Mouse (Mus musculus) urinary bladder, postnatal 14 days (tissue): Measurements from ENCODE around the gene Slc8a2.

ENCODE experiments used
- DNase-seq: peaks from one replicate; pipeline ENCODE4 v3.0.0; 2021; ENCODE audit warnings: low spot score

Gene Slc8a2

DNA sequence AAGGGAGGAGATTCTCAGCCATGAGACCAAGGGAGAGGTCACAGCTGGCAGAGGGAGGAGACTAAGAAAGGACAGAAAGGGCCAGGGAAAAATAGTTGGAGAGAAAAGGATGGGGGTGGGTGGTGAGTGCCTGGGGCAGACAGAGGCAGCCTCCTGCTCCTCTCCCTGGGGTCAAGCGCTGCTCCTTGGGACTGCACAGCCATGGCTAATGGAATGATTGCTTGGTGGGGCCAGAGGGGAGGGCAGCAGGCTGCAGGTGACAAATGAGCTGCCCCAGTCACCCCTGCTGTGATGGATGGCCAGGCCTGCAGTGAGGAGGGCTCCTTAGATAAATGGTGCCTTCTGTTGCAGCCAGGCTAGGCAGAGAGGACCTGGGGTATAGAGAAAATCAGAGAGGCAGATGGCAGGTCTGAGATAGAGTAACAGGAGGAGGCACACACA is 42.5 kb downstream of the Slc8a2 start:
- DNase-seq: no peak

DNA sequence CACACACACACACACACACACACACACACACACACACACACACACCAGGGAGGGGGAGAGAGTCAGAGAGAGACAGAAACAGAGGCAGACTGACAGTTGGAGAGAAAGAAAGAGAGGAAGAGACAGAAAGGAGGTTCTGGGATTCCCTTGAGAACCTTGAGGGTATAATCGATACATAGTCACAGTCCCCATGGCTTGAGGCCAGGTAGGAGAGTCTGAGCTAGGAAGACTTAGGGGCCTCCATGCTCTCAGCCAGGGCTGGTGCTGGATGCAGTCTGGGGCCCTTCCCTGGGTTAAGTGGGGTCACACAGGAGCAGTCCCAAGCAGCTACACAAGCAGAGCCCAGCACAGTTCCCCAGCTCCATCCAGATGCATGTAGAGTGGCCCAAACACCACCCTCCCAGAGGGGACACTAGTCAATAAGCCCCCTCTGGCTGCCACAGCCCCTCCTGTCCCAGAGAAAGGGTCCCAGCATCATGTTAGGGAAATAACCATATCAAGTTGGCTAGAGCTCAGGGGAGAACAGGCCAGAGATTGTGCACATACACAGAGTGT is 43.0 kb downstream of the Slc8a2 start:
- DNase-seq: no peak

DNA sequence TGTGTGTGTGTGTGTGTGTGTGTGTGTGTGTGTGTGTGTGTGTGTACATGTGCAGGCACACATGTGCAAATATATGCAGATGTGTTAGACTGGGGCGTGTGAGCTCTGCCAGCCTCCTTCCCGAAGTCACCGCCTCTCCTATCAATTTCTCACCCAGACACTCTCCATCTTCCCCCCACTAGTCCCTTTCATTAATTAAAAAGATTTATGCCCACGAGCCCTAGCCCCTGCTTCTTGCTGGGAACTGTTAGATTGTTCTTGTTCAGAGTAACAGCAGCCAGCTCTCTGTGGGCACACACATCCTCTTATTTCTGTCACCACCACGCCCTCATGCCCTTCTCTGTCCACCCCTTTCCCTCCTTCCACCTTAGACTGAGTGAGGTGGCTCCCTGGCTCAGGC is 43.5 kb downstream of the Slc8a2 start:
- DNase-seq: no peak

DNA sequence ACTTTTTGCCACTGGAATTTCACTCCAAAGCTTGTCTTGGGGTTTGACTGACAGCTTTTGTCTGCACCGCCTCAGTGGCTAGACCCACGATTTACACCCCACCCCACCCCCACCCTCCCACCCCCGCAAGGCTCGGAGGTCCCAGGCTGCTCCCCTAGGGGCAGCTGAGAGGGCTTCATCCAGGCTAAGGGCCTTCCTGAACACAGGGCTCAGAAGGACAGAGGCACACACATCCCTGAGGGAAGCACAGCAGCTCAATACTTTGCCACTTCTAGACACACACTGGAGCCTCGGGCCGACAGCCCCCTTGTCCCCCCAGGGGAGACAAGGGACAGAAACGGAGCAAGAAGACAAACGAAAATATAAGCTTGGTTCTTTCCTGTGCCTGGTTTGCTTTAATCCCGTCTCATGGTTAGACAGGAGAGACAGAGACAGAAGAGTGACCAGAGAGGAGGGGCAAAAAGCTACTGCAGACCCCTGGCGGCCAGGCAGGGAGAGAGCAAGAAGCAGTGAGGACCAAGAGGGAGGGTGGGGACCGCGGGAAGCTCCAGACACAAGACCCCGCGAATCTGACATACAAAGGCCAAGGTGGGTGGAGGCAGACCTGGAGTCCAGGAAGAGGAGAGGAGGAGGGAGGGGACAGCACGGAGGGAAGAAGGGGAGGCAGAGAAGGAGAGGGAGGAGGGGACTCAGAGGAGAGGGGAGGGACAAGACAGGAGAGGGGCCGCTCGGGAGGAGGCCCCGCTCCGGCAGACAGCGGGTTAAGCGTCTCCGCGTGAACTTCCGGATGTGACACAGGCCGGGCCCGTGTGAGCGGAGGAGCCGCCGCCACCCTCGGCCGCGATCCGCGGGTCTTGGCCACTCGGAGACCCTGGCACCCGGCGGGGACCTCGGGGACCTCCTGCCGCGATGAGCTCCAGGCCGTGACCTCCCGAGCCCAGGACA is 45.2 kb downstream of the Slc8a2 start, which contains the start of gene Meis3:
Gene Meis3, plus strand, starts transcription at position 494 of the 945 bp plus-strand sequence.
- peak; percentile 59 for DNase-seq

DNA sequence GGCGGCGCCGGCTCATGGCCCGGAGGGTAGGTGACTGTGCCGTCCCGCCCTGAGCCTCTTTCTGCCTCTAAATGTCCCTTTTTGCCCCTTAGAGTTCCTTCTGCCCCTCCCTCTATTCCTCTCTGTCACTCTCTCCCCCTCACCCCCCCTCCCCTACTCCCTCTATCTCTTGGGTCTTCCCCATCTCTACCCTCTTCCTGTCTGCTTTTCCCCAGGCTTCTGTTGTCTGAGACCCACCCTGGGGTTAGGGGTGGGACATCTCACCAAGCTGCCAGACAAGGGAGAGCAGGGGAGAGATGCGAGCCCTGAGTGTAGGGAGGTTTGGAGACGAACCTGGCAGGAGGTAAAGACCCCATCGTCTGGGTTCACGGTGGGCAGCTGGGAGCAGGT is 45.9 kb downstream of the Slc8a2 start:
- DNase-seq: no peak

DNA sequence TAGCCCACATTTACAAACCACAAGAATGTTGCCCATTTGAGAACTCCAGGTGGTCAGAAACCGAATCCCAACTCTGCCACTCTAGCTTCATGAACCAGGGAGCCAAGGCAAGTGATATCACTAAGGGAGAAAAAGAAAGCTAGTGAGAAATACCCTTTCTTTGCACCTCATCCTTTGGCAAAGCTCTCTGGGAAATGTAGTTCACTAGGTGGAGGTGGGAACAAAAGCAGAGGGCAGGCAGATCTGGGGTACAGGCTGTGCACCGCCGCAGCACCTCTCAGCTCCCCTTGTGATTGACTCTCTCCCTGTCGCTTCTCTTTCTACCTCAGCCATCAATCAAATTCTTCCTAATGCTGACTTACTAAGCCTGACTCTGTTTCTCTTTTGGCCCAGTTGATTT is 48.5 kb downstream of the Slc8a2 start:
- DNase-seq: no peak

DNA sequence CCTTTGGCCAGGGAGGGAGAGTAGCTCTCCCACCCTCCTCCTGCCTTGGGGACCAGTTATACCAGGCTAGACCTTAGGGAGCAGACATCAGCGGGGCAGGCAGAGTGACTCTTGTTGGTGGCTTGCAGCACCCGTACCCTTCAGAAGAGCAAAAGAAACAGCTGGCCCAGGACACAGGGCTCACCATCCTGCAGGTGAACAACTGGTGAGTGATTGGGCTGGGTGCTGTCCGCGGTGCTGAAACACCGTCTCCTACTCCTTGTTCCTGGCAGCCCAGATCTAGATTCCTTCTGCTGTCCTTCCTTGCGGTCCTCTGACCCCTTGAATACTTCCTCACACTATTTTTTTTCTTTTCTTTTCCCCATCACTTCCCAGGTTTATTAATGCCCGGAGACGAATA is 54.0 kb downstream of the Slc8a2 start:
- DNase-seq: peak; percentile 70

DNA sequence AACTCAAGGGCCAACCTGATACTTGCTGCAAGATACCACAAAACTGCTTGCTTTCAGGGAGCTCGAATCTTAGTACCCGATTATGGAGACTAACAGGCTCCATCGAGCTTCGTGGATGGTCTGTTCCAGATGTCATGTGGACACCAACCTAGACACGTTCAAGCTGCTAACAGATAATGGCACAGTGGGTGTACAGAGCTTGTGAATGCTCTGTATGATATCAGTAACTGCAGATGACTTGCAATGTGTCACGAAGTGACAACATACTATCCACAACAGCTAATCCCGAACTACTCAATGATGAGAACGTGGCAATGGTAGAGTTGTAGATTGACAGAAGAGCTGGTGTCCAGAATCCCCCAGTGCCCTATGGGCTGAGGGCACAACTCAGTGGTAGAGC is 57.9 kb downstream of the Slc8a2 start:
- no peak for DNase-seq

DNA sequence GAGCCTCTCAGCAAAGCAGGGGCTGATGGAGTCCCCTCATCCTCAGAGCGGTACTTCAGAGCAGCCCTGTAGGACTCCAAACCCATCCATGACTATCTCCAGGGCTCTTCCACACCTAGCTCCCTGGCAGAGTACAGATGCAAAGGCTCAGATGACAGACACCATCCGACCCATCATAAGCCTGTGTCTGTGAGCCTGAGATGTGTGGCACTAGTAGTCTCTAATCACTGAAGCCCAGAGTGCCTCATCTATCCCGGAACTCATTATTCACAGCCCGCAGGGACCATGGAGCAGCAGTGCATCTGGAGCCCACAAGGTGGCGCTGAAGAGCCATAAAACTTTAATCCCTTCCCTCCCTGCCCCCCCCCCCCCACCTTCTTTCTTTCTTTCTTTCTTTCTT is 62.7 kb downstream of the Slc8a2 start:
- peak; percentile 74 for DNase-seq

DNA sequence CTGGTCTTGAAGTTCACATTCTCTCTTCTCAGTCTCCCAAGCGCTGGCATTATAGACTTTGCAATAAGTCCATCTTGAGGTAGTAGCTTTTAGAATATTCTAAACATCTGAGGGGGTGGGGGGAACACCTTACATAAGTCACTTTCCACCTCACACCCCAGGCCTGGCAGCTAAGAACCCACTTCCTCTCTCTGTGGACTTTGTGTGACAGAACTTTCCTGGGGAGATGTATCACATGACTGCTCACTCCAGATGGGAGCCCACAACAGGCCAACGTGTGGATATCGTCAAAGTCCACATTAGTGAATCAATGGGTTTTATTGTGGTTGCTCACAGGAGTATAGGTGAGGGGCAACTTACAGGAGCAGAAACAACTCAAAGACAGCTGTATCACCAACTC is 64.1 kb downstream of the Slc8a2 start:
- DNase-seq: no peak

DNA sequence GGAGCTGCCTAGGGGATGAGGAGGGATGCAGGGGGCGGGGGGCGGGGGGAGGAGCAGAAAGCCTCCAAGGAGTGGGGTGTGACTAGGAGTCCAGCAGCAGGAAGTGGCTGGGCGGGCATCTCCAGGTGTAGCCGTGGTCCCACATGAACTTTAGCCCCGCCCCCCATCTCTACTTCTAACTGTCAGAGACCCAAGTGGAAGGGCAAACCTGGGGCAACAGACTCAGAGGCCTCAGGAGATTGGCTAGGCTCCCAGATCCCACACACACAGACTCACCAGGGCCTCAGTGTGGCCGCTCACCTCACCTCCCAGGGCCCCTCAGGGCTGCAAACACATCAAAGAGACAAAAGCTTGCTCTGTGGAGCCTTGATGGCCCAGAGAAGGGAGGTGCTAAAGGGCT is 67.0 kb downstream of the Slc8a2 start:
- DNase-seq: no peak

DNA sequence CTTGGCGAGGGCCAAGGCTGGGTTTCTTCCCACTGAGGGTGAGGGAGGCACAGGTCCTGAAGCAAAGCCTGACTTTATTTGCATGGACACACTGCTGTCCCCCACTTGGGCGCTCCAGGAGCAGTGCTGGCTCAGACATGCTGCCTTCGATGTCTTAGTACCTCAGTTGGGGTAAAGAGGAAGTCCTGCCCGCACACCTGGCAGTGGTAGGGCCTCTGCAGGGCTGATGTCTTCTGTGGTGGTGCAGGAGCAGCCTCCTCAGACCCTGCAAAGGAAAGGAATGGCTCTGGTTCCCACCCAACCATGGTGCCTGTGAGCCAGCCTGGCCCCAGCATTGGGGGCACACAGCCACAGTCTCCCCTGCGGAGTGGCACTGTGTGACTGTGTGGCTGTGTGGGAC is 67.5 kb downstream of the Slc8a2 start:
- no peak for DNase-seq

DNA sequence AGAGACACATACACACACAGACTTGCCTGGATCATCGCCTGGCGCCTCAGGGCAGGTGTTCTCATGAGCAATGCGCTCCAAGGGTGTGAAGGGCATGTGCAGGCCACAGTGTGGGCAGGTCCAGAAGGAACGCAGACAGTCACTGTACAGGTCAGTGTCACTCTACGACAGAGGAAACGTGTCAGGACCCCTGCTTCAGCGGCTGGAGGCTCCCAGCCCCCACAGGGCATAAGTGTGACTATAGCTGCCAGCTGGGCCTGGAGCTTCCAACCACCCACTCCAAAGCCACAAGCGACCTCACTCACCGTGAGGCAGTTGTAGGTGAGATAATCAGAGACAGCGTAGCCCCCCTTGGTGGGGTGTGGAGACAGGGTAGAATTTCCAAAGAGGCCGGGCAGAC is 68.9 kb downstream of the Slc8a2 start:
- no peak for DNase-seq

DNA sequence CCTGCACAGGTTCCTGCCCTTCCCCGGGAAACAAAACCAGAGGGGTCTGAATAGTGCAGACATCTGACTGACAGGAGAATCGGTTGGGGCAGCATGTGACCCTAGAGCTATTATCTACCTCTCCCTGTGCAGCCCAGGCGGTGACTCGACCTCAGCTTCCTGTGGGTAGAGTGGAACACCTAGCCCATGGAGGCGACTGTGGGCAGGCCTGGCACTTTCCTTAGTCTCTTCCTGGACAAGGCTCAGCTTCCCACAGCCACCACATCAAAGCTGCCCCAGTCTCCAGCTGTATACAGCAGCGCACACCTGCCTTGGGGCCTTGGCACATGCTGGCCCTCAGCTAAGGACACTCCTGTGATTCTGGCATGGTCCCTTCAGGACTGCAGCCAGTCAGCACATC is 71.5 kb downstream of the Slc8a2 start:
- DNase-seq: no peak

DNA sequence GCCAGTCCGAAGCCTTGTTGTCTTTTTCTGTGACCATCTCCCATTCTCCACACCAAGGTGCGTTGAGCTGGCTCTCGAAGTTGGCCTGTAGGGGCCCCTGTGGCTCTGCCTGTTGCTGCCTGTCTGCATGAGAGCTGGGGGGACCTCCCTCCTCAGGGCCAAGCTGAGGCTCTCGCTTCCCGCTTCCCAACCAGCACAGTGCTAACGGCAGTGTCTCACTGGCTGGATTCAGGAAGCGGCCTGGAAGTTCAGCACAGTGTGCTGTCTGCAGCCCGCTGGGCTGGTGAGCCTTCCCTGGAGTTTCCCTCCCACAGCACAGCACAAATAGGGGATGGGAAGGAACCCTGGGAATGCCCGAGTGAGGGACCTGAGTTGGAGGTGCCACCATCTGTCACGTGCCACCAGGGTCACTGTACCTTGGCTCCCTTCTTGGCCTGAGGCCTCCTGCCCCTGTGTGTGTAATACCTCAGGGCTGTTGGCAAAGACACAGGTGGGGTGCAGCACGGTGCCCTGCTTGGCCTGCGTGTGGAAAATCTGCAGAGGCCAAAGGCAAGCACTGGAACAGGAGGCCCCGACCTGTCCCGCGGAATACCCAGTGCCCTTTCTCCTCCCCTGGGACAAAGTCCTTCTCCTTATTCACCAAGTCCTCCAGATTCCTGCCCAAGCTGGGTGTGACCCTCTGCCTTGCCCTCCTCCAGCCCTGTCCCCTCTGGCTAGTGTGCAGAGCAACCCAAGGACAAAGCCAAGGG is 73.3 kb downstream of the Slc8a2 start:
- DNase-seq: no peak

DNA sequence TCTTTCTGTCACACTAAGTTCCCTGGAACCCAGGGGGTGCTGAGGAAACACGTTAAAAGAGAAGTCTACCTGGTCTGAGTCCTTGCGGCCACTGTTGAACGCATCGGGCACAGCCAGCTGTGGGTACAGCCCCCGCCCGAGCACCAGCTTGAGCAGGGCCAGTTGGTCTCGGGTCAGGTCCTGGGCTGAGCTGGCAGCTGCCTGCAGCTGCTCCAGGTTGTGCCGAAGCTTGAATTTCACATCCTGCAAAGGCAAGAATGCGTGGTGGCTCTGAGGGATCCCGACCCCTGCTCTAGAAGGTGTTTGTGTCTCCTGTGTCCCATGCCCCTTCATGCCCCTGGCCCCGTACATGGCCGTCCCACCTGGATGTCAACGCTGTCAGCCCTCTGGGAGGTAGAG is 73.9 kb downstream of the Slc8a2 start:
- DNase-seq: no peak

DNA sequence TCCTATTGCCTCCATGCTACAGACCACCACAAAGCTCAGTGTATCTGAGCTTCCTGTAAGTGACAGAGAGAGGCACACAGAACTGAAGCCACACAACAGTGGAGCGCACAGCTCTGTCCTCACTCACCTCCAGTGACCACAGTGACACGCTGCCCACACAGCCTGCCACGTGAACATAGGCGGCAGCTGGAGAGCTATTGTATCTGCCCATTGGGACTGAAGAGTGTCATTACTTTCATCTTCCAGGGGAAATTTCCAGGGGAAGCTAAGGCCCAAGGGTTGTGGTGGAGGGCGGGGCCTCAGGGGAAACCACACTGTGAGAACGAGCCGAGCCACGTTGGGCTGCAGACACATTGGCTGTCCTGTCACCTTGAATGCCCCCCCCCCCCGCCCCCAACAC is 75.2 kb downstream of the Slc8a2 start:
- no peak for DNase-seq

DNA sequence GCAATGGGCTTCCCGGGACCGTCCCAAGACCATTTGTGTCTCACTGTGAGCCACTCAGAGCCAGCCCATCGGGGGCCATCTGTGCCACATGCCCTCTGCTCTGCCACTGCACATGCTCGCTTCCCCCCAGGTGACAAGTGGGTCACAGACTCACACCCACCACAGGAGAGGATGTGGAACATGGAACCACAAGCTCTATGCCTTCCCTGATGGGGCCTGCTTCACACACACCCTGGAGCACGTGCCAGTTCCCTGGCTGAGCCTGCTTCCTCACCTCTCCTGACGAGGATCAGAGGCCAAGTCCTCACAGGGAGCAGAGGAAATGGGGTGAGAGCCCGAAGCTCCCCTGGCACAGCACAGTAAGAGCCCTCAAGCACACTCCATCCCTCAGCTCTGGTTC is 77.5 kb downstream of the Slc8a2 start:
- DNase-seq: no peak

DNA sequence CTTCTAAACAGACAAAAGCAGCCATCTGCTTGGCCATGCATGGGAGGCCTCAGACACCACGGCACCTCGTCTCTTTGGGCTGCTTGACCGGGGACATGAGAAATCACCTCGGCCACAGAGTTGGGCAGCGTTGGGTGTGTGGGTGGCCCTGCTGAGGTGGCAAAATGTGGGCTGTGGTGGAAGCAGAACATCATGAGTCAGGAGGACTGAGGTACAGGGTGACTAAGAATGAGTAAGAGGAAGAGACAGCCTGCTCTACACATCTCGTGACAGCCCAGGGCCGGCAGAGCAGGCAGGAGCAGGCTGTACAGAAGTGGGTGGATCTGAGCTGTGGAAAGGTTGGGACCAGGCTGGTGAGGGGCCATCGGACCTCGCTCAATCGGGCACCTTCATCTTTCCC is 77.9 kb downstream of the Slc8a2 start:
- peak; percentile 54 for DNase-seq

DNA sequence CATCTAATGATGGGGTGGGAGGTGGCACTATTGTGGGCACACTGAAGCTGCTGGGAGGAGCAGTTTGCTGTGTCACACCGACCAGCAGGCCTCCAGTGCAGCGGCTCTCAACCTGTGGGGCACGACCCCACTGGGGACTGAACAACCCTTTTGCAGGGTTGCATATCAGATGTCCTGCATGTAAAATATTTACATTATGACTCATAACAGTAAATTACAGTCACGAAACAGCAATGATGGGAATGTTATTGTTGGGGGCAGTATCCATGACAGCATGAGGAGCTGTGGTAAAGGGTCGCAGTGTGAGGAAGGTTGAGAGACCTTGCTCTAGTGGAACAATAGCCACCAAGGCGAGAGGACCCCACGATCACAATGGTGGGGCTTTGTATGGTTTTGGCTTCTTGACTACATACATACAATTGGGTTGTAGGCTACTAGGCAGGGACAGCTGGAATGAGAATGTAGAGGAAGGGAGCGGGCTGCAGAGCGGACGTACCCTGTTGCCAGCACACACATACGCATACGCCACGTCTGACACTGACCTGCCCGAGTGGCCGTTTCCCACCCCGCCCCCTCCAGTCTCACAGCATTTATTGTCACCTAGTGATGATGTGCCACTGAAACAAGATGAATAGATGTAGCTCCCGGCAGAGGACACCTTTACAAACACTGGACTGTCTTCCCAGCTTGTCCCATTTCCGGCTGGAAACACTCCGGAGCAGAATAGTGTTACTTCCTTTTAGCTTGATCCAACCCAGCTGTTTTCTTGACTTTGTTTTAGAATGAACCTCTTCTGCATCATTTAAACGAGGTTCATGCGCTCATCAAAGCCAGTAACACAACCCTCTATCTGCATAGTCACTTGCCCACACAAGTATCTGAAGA is 79.4 kb downstream of the Slc8a2 start:
- no peak for DNase-seq
